Mouse (Mus musculus) neural tube, embryonic 14.5 days (tissue): ENCODE measurements around the gene Hic2. TPM values are rescaled to one million over a fixed set of nuclear protein-coding genes. Genes with fewer than 3 reads are reported as not detected.

Experiments used
- ATAC-seq: fragments of 200-750 bp; cut with Nextera tagmentation; 2 replicates; pipeline ENCODE4 v1.8.0; 2017; ENCODE audit warnings: low read depth, mild to moderate bottlenecking, moderate TSS enrichment, moderate library complexity
- H3K27ac ChIP-seq: fragments of 300-500 bp; sonication (generic); 2 replicates; pipeline ENCODE4 v1.5.1; 2014; ENCODE audit warnings: low read depth, mild to moderate bottlenecking, control low read depth, low read length, moderate library complexity, mixed read lengths
- H3K27me3 ChIP-seq: fragments of 300-500 bp; sonication (generic); 2 replicates; pipeline ENCODE4 v1.6.1; 2014; ENCODE audit warnings: low read length; ENCODE audit not compliant: control insufficient read depth, insufficient read depth
- H3K36me3 ChIP-seq: fragments of 300-500 bp; sonication (generic); 2 replicates; pipeline ENCODE4 v1.6.1; 2014; ENCODE audit warnings: low read length, mixed read lengths; ENCODE audit not compliant: control insufficient read depth, insufficient read depth
- H3K4me1 ChIP-seq: fragments of 300-500 bp; sonication (generic); 2 replicates; pipeline ENCODE4 v1.6.1; 2014; ENCODE audit warnings: low read length; ENCODE audit not compliant: control insufficient read depth, insufficient read depth
- H3K4me2 ChIP-seq: fragments of 300-500 bp; sonication (generic); 2 replicates; pipeline ENCODE4 v1.6.1; 2014; ENCODE audit warnings: mild to moderate bottlenecking, low read depth, low read length, control low read depth
- H3K4me3 ChIP-seq: fragments of 300-500 bp; sonication (generic); 2 replicates; pipeline ENCODE4 v1.5.1; 2014; ENCODE audit warnings: low read depth, low read length, control low read depth, mixed read lengths
- H3K9ac ChIP-seq: fragments of 300-500 bp; sonication (generic); replicated peaks from 2 replicates; pipeline ENCODE4 v1.6.1; 2014; ENCODE audit warnings: low read depth, mild to moderate bottlenecking, control low read depth, low read length, mixed read lengths
- H3K9me3 ChIP-seq: fragments of 300-500 bp; sonication (generic); 2 replicates; pipeline ENCODE4 v1.6.1; 2016; ENCODE audit warnings: low read length; ENCODE audit not compliant: control insufficient read depth
- WGBS: fragments of 180-500 bp; shearing (Covaris S2); extraction: QIAGEN DNeasy Blood & Tissue Kit; methylation state at CpG from one replicate; pipeline ENCODE4 v1.1.7; 2014; 5-methylcytosine and 5-hydroxymethylcytosine counted together
- polyA plus RNA-seq: library from polyadenylated mRNA; unstranded; fragments of >200 nt; fragmentation: Nextera tagmentation; extraction: Ambion mirVana; gene quantifications from 2 replicates; pipeline ENCODE4 v1.2.1, GENCODE M21; 2014

Gene Hic2
- 4.8 and 6.7 TPM in 2 replicates for polyA plus RNA-seq

- H3K27me3 ChIP-seq: no peaks in the 10 kb centered on the region
- H3K9me3 ChIP-seq: no peaks in the 10 kb centered on the region
- H3K4me1 ChIP-seq: peaks cover 18% of the 10 kb centered on the region
- H3K4me3 ChIP-seq: peak within 1 kb of the TSS; percentile 81
- under 1% methylated on average over 49 of the region's 59 CpGs for WGBS
- H3K9ac ChIP-seq: peak within 1 kb of the TSS; percentile 97
- peak within 1 kb of the TSS; percentile 94 for H3K27ac ChIP-seq
- peak within 1 kb of the TSS; percentile 85 for H3K4me2 ChIP-seq
- H3K36me3 ChIP-seq: no peaks in the 10 kb centered on the region
- peak; percentile 95 for ATAC-seq
These were observed at the start of gene Hic2 for GRCm38 (mm10) chr16:17232794-17233701. Gene Hic2 (plus strand): TSS chr16:17233572.

GRCm38 (mm10) chr16:17185475-17185874 is 47.9 kb upstream of the Hic2 start:
- Histone ChIP-seq H3K27ac (no peak overlapping the region), H3K4me2 (no peak overlapping the region), H3K4me1 (no peaks in the 10 kb centered on the region), H3K9me3 (no peaks in the 10 kb centered on the region), H3K4me3 (no peak overlapping the region), H3K9ac (no peak overlapping the region), H3K36me3 (no peaks in the 10 kb centered on the region), H3K27me3 (no peaks in the 10 kb centered on the region)
- no peak for ATAC-seq

GRCm38 (mm10) chr16:17193823-17194222 is 39.5 kb upstream of the Hic2 start:
- Histone ChIP-seq H3K36me3 (no peaks in the 10 kb centered on the region; the same call in 1 of the 2 replicates), H3K27me3 (no peaks in the 10 kb centered on the region), H3K9me3 (no peaks in the 10 kb centered on the region), H3K4me2 (no peak overlapping the region), H3K9ac (no peak overlapping the region), H3K4me1 (no peaks in the 10 kb centered on the region), H3K4me3 (no peak overlapping the region), H3K27ac (no peak overlapping the region)
- WGBS: 96% methylated on average over 4 of the region's 4 CpGs
- ATAC-seq: no peak

- Histone ChIP-seq H3K36me3 (no peaks in the 10 kb centered on the region), H3K9ac (peak overlapping the region; percentile 98), H3K9me3 (no peaks in the 10 kb centered on the region), H3K27ac (no peak overlapping the region), H3K4me3 (peak overlapping the region; percentile 97), H3K4me2 (peak overlapping the region; percentile 67), H3K4me1 (peaks cover 11% of the 10 kb centered on the region), H3K27me3 (no peaks in the 10 kb centered on the region)
- WGBS: 10% methylated on average over 24 of the region's 24 CpGs
- ATAC-seq: 0 out of 2 replicates have a peak, but pooled peaks have one; percentile 3
These were observed 33.0 kb upstream of the Hic2 start for GRCm38 (mm10) chr16:17200121-17200952.

GRCm38 (mm10) chr16:17200953-17201707 is 32.2 kb upstream of the Hic2 start:
- no peaks in the 10 kb centered on the region for H3K27me3 ChIP-seq
- peak overlapping the region; percentile 67 for H3K4me2 ChIP-seq
- H3K9ac ChIP-seq: peak overlapping the region; percentile 98
- H3K36me3 ChIP-seq: no peaks in the 10 kb centered on the region
- no peaks in the 10 kb centered on the region for H3K9me3 ChIP-seq
- ATAC-seq: peak; percentile 86
- peaks cover 11% of the 10 kb centered on the region for H3K4me1 ChIP-seq
- peak overlapping the region; percentile 82 for H3K27ac ChIP-seq
- WGBS: 0% methylated on average over 64 of the region's 72 CpGs
- peak overlapping the region; percentile 97 for H3K4me3 ChIP-seq

- no peak overlapping the region for H3K4me2 ChIP-seq
- no peaks in the 10 kb centered on the region for H3K36me3 ChIP-seq
- no peaks in the 10 kb centered on the region for H3K9me3 ChIP-seq
- WGBS: 69% methylated on average over 2 of the region's 2 CpGs
- no peak overlapping the region for H3K9ac ChIP-seq
- H3K27me3 ChIP-seq: no peaks in the 10 kb centered on the region
- H3K27ac ChIP-seq: no peak overlapping the region
- peaks cover 11% of the 10 kb centered on the region for H3K4me1 ChIP-seq
- no peak overlapping the region for H3K4me3 ChIP-seq
- ATAC-seq: peak; percentile 49; the same call in 1 of the 2 replicates
These were observed 31.4 kb upstream of the Hic2 start for GRCm38 (mm10) chr16:17201977-17202376.

- 95% methylated on average over 1 of the region's 1 CpGs for WGBS
- Histone ChIP-seq H3K9me3 (no peaks in the 10 kb centered on the region), H3K4me1 (peaks cover 11% of the 10 kb centered on the region), H3K9ac (no peak within 1 kb of the TSS), H3K27ac (no peak within 1 kb of the TSS), H3K36me3 (no peaks in the 10 kb centered on the region), H3K27me3 (no peaks in the 10 kb centered on the region), H3K4me2 (no peak within 1 kb of the TSS), H3K4me3 (peak within 1 kb of the TSS; percentile 97)
- ATAC-seq: no peak
These were observed 30.8 kb upstream of the Hic2 start, which contains the start of gene Ube2l3 for GRCm38 (mm10) chr16:17202549-17202948. Gene Ube2l3 (minus strand): TSS chr16:17202649.

- H3K27me3 ChIP-seq: no peaks in the 10 kb centered on the region
- no peak for ATAC-seq
- no peak overlapping the region for H3K27ac ChIP-seq
- H3K9ac ChIP-seq: no peak overlapping the region
- H3K4me2 ChIP-seq: no peak overlapping the region
- no peak overlapping the region for H3K4me3 ChIP-seq
- 5% methylated on average over 6 of the region's 6 CpGs for WGBS
- peaks cover 13% of the 10 kb centered on the region for H3K4me1 ChIP-seq
- H3K9me3 ChIP-seq: no peaks in the 10 kb centered on the region
- no peaks in the 10 kb centered on the region for H3K36me3 ChIP-seq
These were observed 28.4 kb upstream of the Hic2 start for GRCm38 (mm10) chr16:17204990-17205389.
